Mouse (Mus musculus) MEL (cell line): ENCODE measurements around the gene Ctdnep1. TPM values are rescaled to one million over a fixed set of nuclear protein-coding genes. Genes with fewer than 3 reads are reported as not detected.
A peak's percentile ranks its signal among the peaks of the same experiment; 100 is the strongest.

Experiments used
- DNase-seq: peaks from one replicate; pipeline ENCODE4 v3.0.0; 2011; ENCODE audit warnings: low read depth, low spot score
- H3K27ac ChIP-seq: 2 replicates; pipeline ENCODE4 v1.5.1; 2012; ENCODE audit warnings: low read depth, mild to moderate bottlenecking, control low read depth, low read length, moderate library complexity; ENCODE audit not compliant: control insufficient read depth
- H3K27me3 ChIP-seq, 2 experiments: fragments of 150-350 bp in 1 of 2; sonication (generic) in 1 of 2; 2 replicates each; pipeline ENCODE4 v1.6.1; 2012; ENCODE audit warnings: low read length in 2 of 2, mild to moderate bottlenecking in 2 of 2, improper control_type of control experiment in 1 of 2, moderate library complexity in 1 of 2; ENCODE audit not compliant: insufficient read depth in 2 of 2, control insufficient read depth in 1 of 2
- H3K36me3 ChIP-seq, 2 experiments: 2 replicates each; pipeline ENCODE4 v1.6.1; 2012 to 2014; ENCODE audit warnings: low read length in 2 of 2, improper control_type of control experiment in 1 of 2, inconsistent platforms in 1 of 2, mild to moderate bottlenecking in 1 of 2; ENCODE audit not compliant: insufficient read depth in 2 of 2, control insufficient read depth in 1 of 2
- H3K4me1 ChIP-seq, 2 experiments: fragments of 150-350 bp in 1 of 2; sonication (generic) in 1 of 2; 2 replicates each; pipeline ENCODE4 v1.6.1; 2012; ENCODE audit warnings: low read length in 2 of 2, improper control_type of control experiment in 1 of 2, mild to moderate bottlenecking in 1 of 2; ENCODE audit not compliant: insufficient read depth in 2 of 2, control insufficient read depth in 1 of 2
- H3K4me3 ChIP-seq, 2 experiments: fragments of 150-350 bp in 1 of 2; sonication (generic) in 1 of 2; 2 replicates each; pipeline ENCODE4 v1.5.1; 2012; ENCODE audit warnings: low read depth in 2 of 2, low read length in 2 of 2, mild to moderate bottlenecking in 2 of 2, moderate library complexity in 2 of 2, control low read depth in 1 of 2, improper control_type of control experiment in 1 of 2; ENCODE audit not compliant: control insufficient read depth in 1 of 2, insufficient read depth in 1 of 2
- H3K79me2 ChIP-seq: 2 replicates; pipeline ENCODE4 v1.6.1; 2012; ENCODE audit warnings: mild to moderate bottlenecking, low read length, moderate library complexity; ENCODE audit not compliant: control insufficient read depth, poor library complexity, insufficient read depth
- H3K9ac ChIP-seq: 2 replicates; pipeline ENCODE4 v1.6.1; 2012; ENCODE audit warnings: low read depth, mild to moderate bottlenecking, control low read depth, low read length, moderate library complexity; ENCODE audit not compliant: control insufficient read depth, poor library complexity, severe bottlenecking
- H3K9me3 ChIP-seq: fragments of 150-350 bp; sonication (generic); replicated peaks from 2 replicates; pipeline ENCODE4 v1.6.1; 2012; ENCODE audit warnings: mild to moderate bottlenecking, low read length, improper control_type of control experiment, moderate library complexity; ENCODE audit not compliant: insufficient read depth
- CHD1 ChIP-seq: IDR thresholded peaks from 2 replicates; pipeline ENCODE4 v1.6.1; 2012; ENCODE audit warnings: low read depth, mild to moderate bottlenecking, inconsistent platforms, low read length, improper control_type of control experiment
- CHD2 ChIP-seq: IDR thresholded peaks from 2 replicates; pipeline ENCODE4 v1.6.1; 2011; ENCODE audit warnings: low read length, improper control_type of control experiment
- CTCF ChIP-seq, 3 experiments: IDR thresholded peaks in 2 of 3; conservative IDR thresholded peaks in 1 of 3; 2 replicates each; pipeline ENCODE4 v1.5.1; 2011 to 2012; ENCODE audit warnings: low read length in 3 of 3, low read depth in 2 of 3, mild to moderate bottlenecking in 2 of 3, improper control_type of control experiment in 1 of 3, inconsistent platforms in 1 of 3, mixed read lengths in 1 of 3, moderate library complexity in 1 of 3; ENCODE audit not compliant: control insufficient read depth in 1 of 3, insufficient read depth in 1 of 3, poor library complexity in 1 of 3, severe bottlenecking in 1 of 3
- E2F4 ChIP-seq: IDR thresholded peaks from 2 replicates; pipeline ENCODE4 v1.6.1; 2011; ENCODE audit warnings: low read depth, low read length, improper control_type of control experiment, borderline replicate concordance
- EP300 ChIP-seq, 2 experiments: IDR thresholded peaks; 2 replicates each; pipeline ENCODE4 v1.6.1; 2011; ENCODE audit warnings: improper control_type of control experiment in 2 of 2, low read length in 2 of 2, low read depth in 1 of 2, mild to moderate bottlenecking in 1 of 2
- ETS1 ChIP-seq: IDR thresholded peaks from 2 replicates; pipeline ENCODE4 v1.6.1; 2012; ENCODE audit warnings: low read depth, mild to moderate bottlenecking, inconsistent platforms, low read length, improper control_type of control experiment, moderate library complexity
- GABPA ChIP-seq: IDR thresholded peaks from 2 replicates; pipeline ENCODE4 v1.6.1; 2012; ENCODE audit warnings: low read depth, mild to moderate bottlenecking, inconsistent platforms, low read length, improper control_type of control experiment, moderate library complexity
- GATA1 ChIP-seq: IDR thresholded peaks from 2 replicates; pipeline ENCODE4 v1.6.1; 2011; ENCODE audit warnings: low read depth, low read length, improper control_type of control experiment
- JUND ChIP-seq: IDR thresholded peaks from 2 replicates; pipeline ENCODE4 v1.6.1; 2011; ENCODE audit warnings: low read depth, mild to moderate bottlenecking, improper control_type of control experiment, low read length
- KAT2A ChIP-seq: conservative IDR thresholded peaks from 2 replicates; pipeline ENCODE4 v1.6.1; 2012; ENCODE audit warnings: low read depth, low read length, improper control_type of control experiment, inconsistent platforms
- MAZ ChIP-seq: IDR thresholded peaks from 2 replicates; pipeline ENCODE4 v1.6.1; 2012; ENCODE audit warnings: low read depth, mild to moderate bottlenecking, inconsistent platforms, low read length, improper control_type of control experiment
- MEF2A ChIP-seq: IDR thresholded peaks from 2 replicates; pipeline ENCODE4 v1.6.1; 2014; ENCODE audit warnings: low read depth, mild to moderate bottlenecking, inconsistent platforms, low read length, improper control_type of control experiment; ENCODE audit not compliant: poor library complexity, insufficient replicate concordance, severe bottlenecking; ENCODE audit errors: extremely low read depth
- MXI1 ChIP-seq: IDR thresholded peaks from 2 replicates; pipeline ENCODE4 v1.6.1; 2011; ENCODE audit warnings: mild to moderate bottlenecking, low read depth, low read length, improper control_type of control experiment
- NELFE ChIP-seq: IDR thresholded peaks from 2 replicates; pipeline ENCODE4 v1.6.1; 2011; ENCODE audit warnings: low read depth, low read length, improper control_type of control experiment
- NRF1 ChIP-seq: IDR thresholded peaks from 2 replicates; pipeline ENCODE4 v1.6.1; 2014; ENCODE audit warnings: low read depth, mild to moderate bottlenecking, inconsistent platforms, low read length, improper control_type of control experiment, moderate library complexity; ENCODE audit not compliant: poor library complexity, insufficient read depth, severe bottlenecking
- POLR2AphosphoS5 ChIP-seq: IDR thresholded peaks from 2 replicates; pipeline ENCODE4 v1.6.1; 2012; ENCODE audit warnings: low read depth, borderline replicate concordance, mild to moderate bottlenecking, inconsistent platforms, low read length, moderate library complexity, mixed read lengths
- RAD21 ChIP-seq: IDR thresholded peaks from 2 replicates; pipeline ENCODE4 v1.6.1; 2011; ENCODE audit warnings: mild to moderate bottlenecking, low read depth, low read length, improper control_type of control experiment
- RCOR1 ChIP-seq: IDR thresholded peaks from 2 replicates; pipeline ENCODE4 v1.6.1; 2012; ENCODE audit warnings: low read depth, mild to moderate bottlenecking, inconsistent platforms, low read length, improper control_type of control experiment
- SIN3A ChIP-seq: IDR thresholded peaks from 2 replicates; pipeline ENCODE4 v1.6.1; 2012; ENCODE audit warnings: low read length, improper control_type of control experiment, inconsistent platforms
- SMC3 ChIP-seq: IDR thresholded peaks from 2 replicates; pipeline ENCODE4 v1.6.1; 2011; ENCODE audit warnings: low read depth, low read length, improper control_type of control experiment
- TAL1 ChIP-seq: IDR thresholded peaks from 2 replicates; pipeline ENCODE4 v1.6.1; 2012; ENCODE audit warnings: mild to moderate bottlenecking, inconsistent platforms, low read length, moderate library complexity, mixed read lengths
- TBP ChIP-seq: IDR thresholded peaks from 2 replicates; pipeline ENCODE4 v1.8.0; 2011; ENCODE audit warnings: low read depth, low read length, improper control_type of control experiment
- ZC3H11A ChIP-seq: IDR thresholded peaks from 2 replicates; pipeline ENCODE4 v1.6.1; 2012; ENCODE audit warnings: low read depth, mild to moderate bottlenecking, inconsistent platforms, low read length, improper control_type of control experiment
- ZKSCAN1 ChIP-seq: IDR thresholded peaks from 2 replicates; pipeline ENCODE4 v1.6.1; 2012; ENCODE audit warnings: low read depth, mild to moderate bottlenecking, inconsistent platforms, low read length, improper control_type of control experiment, moderate library complexity
- ZMIZ1 ChIP-seq: IDR thresholded peaks from 2 replicates; pipeline ENCODE4 v1.6.1; 2012; ENCODE audit warnings: low read depth, mild to moderate bottlenecking, inconsistent platforms, low read length, improper control_type of control experiment, moderate library complexity
- ZNF384 ChIP-seq: IDR thresholded peaks from 2 replicates; pipeline ENCODE4 v1.6.1; 2012; ENCODE audit warnings: low read depth, mild to moderate bottlenecking, inconsistent platforms, low read length, improper control_type of control experiment
- polyA plus RNA-seq, 2 experiments: library from polyadenylated mRNA; stranded (reverse) in 1 of 2; unstranded in 1 of 2; fragments of >175 nt in 1 of 2; fragments of >200 nt in 1 of 2; gene quantifications; 2 replicates each; pipeline versions ENCODE4 v1.2.1 to v1.2.4; 2012; ENCODE audit warnings: low replicate concordance in 2 of 2, low read depth in 1 of 2; ENCODE audit not compliant: insufficient read length in 2 of 2, insufficient read depth in 1 of 2, missing spikeins in 1 of 2
- total RNA-seq: library from RNA; depleted of rRNA; stranded (reverse); fragments of 300-350 nt; gene quantifications from 2 replicates; pipeline ENCODE4 v1.2.3, GENCODE M21; 2012

Gene Ctdnep1
- total and polyA plus RNA-seq, 3 experiments = 47.3 to 133 TPM; not detected in 1

DNA sequence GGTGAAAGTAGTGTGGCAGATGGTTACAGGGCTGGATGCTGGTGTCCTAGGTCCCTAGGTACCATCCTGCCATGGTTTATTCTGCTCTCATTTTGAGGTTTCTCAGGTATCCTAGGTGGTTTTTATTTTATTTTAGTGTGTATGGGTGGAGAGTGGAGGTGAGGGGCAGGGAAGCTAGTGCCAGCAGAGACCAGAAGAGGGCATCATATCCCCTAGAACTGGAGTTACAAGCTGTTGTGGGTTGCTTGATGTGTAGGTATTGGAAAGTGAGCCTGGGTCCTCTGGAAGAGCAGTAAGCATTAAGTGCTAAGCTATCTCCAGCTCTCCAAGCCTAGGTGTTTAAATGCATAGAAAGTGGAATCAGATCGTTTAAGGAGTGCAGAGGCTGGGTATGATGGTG, 28.7 kb upstream of the Ctdnep1 start:
- no peaks in the 10 kb centered on the region for H3K27me3 ChIP-seq

DNA sequence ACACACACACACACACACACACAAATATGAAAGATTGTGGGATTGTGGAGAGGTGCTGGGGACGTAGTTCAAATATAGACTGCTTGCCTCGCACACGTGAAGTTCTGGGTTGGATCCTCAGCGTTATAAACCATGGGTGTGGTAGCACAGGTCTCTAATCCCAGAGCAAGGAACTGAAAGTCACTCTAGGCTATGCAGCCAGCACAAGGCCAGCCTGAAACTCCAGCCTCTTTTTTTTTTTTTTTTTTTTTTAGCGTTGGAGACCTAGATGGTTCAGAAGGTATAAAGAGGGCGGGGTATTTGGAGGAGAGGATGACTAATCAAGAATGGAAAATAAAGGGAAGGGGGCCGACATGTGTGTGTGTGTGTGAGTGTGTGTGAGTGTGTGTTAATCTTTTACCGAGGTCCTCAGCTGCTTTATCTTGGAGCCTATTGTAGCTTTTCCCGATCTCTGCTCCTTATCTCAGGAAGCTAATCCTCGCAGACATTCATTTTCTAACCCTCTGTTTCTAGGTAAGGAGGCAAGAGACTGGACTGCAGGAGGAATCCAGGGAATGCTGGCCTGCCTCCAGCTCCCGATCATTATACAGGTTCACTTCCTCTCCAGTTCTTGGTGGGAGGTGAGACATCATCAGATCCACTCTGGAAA, 27.6 kb upstream of the Ctdnep1 start:
- Histone ChIP-seq H3K36me3 (no peaks in the 10 kb centered on the region), H3K27me3 (no peaks in the 10 kb centered on the region), H3K9me3 (no peaks in the 10 kb centered on the region), H3K4me3 (no peak overlapping the region), H3K9ac (no peak overlapping the region; the same call in 1 of the 2 replicates), H3K79me2 (no peaks in the 10 kb centered on the region), H3K4me1 (peaks cover 6 to 12% of the 10 kb centered on the region in 2 experiments), H3K27ac (no peak overlapping the region)
- peak; percentile 59 for TF ChIP-seq GATA1
- TF ChIP-seq E2F4 = no peak
- TF ChIP-seq RCOR1 = peak; percentile 11; the same call in 1 of the 2 replicates
- TF ChIP-seq CTCF (IDR thresholded peaks at IDR 0.05 in 2 of 3, conservative IDR thresholded peaks at IDR 0.05 in 1 of 3; ENCODE audit: control insufficient read depth in 1 of 3, insufficient read depth in 1 of 3, low read depth in 2 of 3, low read length in 3 of 3, poor library complexity in 1 of 3, severe bottlenecking in 1 of 3) = no peak
- TF ChIP-seq ZNF384 = peak; percentile 90
- TF ChIP-seq EP300 (IDR thresholded peaks at IDR 0.05; ENCODE audit: low read depth in 1 of 2, low read length in 2 of 2) = peak; percentile 28 to 40; a peak in 2 of 4 replicates
- DNase-seq = peak; percentile 46

More for the DNA sequence above, 28.7 kb upstream of the Ctdnep1 start:
- H3K9ac ChIP-seq = no peak overlapping the region
- DNase-seq = no peak
- H3K4me3 ChIP-seq = no peak overlapping the region
- no peaks in the 10 kb centered on the region; a peak in 1 of 4 replicates for H3K36me3 ChIP-seq
- H3K27ac ChIP-seq = no peak overlapping the region
- H3K9me3 ChIP-seq = no peaks in the 10 kb centered on the region
- TF ChIP-seq RCOR1 = no peak
- no peak for TF ChIP-seq JUND
- TF ChIP-seq MAZ = no peak
- peak; percentile 12 to 47 (median 33); a peak in 5 of 6 replicates for TF ChIP-seq CTCF (IDR thresholded peaks at IDR 0.05 in 2 of 3, conservative IDR thresholded peaks at IDR 0.05 in 1 of 3; ENCODE audit: control insufficient read depth in 1 of 3, insufficient read depth in 1 of 3, low read depth in 2 of 3, low read length in 3 of 3, poor library complexity in 1 of 3, severe bottlenecking in 1 of 3)
- TF ChIP-seq TAL1 = no peak
- no peak for TF ChIP-seq EP300 (IDR thresholded peaks at IDR 0.05; ENCODE audit: low read depth in 1 of 2, low read length in 2 of 2)
- peak; percentile 39 for TF ChIP-seq RAD21
- TF ChIP-seq NRF1 = no peak
- no peak for TF ChIP-seq CHD2
- TF ChIP-seq KAT2A = no peak
- TF ChIP-seq MEF2A = no peak
- TF ChIP-seq SMC3 = peak; percentile 41; the same call in 1 of the 2 replicates
- TF ChIP-seq ZNF384 = no peak
- no peak for TF ChIP-seq ZC3H11A
- no peak for TF ChIP-seq ZMIZ1
- TF ChIP-seq POLR2AphosphoS5 = no peak
- TF ChIP-seq ETS1 = no peak
- no peak for TF ChIP-seq ZKSCAN1
- TF ChIP-seq NELFE = no peak
- no peak for TF ChIP-seq CHD1
- TF ChIP-seq TBP = no peak
- no peak for TF ChIP-seq MXI1
- no peak for TF ChIP-seq GABPA
- no peak for TF ChIP-seq SIN3A
- H3K79me2 ChIP-seq = no peaks in the 10 kb centered on the region
- H3K4me1 ChIP-seq = peaks cover 6 to 18% of the 10 kb centered on the region in 2 experiments
